Mouse (Mus musculus) limb, embryonic 12.5 days (tissue): ENCODE measurements around the gene Cabp4. TPM values are rescaled to one million over a fixed set of nuclear protein-coding genes. Genes with fewer than 3 reads are reported as not detected.
"Not testable (repeated sequence)": the region's sequence is repeated elsewhere in the genome, so short reads cannot be mapped to it uniquely, and the experiment has no call there.

Experiments used
- ATAC-seq: fragments of 200-750 bp; cut with Nextera tagmentation; 2 replicates; pipeline ENCODE4 v1.8.0; 2017; ENCODE audit warnings: low read depth, moderate TSS enrichment; ENCODE audit not compliant: insufficient number of reproducible peaks, insufficient read depth, low FRiP score, low TSS enrichment
- H3K27ac ChIP-seq: fragments of 300-500 bp; sonication (generic); 2 replicates; pipeline ENCODE4 v1.5.1; 2016; ENCODE audit warnings: mild to moderate bottlenecking, moderate library complexity
- H3K27me3 ChIP-seq: fragments of 300-500 bp; sonication (generic); 2 replicates; pipeline ENCODE4 v1.6.1; 2016; ENCODE audit warnings: mild to moderate bottlenecking, moderate library complexity
- H3K36me3 ChIP-seq: fragments of 300-500 bp; sonication (generic); 2 replicates; pipeline ENCODE4 v1.6.1; 2016; ENCODE audit warnings: mild to moderate bottlenecking, moderate library complexity
- H3K4me1 ChIP-seq: fragments of 300-500 bp; sonication (generic); replicated peaks from 2 replicates; pipeline ENCODE4 v1.6.1; 2016
- H3K4me2 ChIP-seq: fragments of 300-500 bp; sonication (generic); 2 replicates; pipeline ENCODE4 v1.6.1; 2016; ENCODE audit warnings: mild to moderate bottlenecking, moderate library complexity
- H3K4me3 ChIP-seq: fragments of 300-500 bp; sonication (generic); replicated peaks from 2 replicates; pipeline ENCODE4 v1.5.1; 2016; ENCODE audit warnings: mild to moderate bottlenecking
- H3K9ac ChIP-seq: fragments of 300-500 bp; sonication (generic); replicated peaks from 2 replicates; pipeline ENCODE4 v1.6.1; 2016; ENCODE audit warnings: mild to moderate bottlenecking, moderate library complexity
- H3K9me3 ChIP-seq: fragments of 300-500 bp; sonication (generic); 2 replicates; pipeline ENCODE4 v1.6.1; 2016; ENCODE audit warnings: mild to moderate bottlenecking, moderate library complexity
- WGBS: fragments of 180-500 bp; shearing (Covaris S2); methylation state at CpG from one replicate; pipeline ENCODE4 v1.1.7; 2016; 5-methylcytosine and 5-hydroxymethylcytosine counted together
- polyA plus RNA-seq: library from polyadenylated mRNA; unstranded; fragments of >200 nt; fragmentation: Nextera tagmentation; extraction: Ambion mirVana; gene quantifications from 2 replicates; pipeline ENCODE4 v1.2.1, GENCODE M21; 2016

Gene Cabp4
- polyA plus RNA-seq, 1 experiment from 2014 or later: 0.14 TPM

DNA sequence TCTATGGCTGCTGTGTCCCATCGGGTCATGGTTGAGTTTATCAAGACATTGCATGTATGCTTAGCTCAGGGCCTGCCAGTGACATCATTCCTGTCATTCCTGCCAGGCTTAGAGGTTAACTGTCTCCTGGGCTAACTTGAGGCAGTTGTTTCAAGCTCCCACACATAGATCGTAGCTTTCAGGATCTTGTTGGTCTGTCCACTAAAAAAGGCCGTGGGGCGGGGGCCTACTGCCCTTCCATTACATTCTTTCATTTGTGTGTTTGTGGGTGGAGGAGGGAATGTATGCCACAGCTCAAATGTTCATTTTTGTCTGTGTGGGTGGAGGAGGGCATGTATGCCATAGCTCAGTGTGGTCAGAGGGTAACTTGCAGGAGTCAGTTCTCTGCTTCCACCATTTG is 13.7 kb downstream of the Cabp4 start:
- WGBS: 92% methylated on average over 4 of the region's 4 CpGs
- no peak overlapping the region for H3K9ac ChIP-seq
- peaks cover 61% of the 10 kb centered on the region for H3K36me3 ChIP-seq

DNA sequence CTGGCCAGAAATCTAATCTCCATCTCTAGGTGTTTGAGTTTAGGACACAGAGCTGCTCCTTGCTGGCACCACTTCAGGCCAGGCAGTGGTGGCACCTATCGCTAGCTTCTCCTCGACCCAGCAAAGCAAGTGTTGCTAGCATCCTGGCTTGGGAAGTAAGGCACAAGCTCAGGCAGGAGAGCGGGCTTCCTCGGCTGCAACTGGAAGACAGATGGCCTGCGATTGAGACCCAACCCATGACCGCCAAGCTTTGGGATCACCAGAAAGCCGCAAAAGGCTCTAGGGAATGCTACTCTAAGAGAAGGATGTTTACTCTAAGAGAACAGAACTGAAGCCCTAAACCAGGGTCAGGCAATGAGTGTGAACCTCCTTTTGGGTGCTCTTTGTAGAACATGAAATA is 14.4 kb downstream of the Cabp4 start:
- WGBS: 91% methylated on average over 7 of the region's 7 CpGs

More for the DNA sequence above, 13.7 kb downstream of the Cabp4 start:
- Histone ChIP-seq H3K4me3 (no peak overlapping the region), H3K27me3 (no peaks in the 10 kb centered on the region), H3K4me1 (peaks cover 15% of the 10 kb centered on the region), H3K27ac (no peak overlapping the region), H3K4me2 (no peak overlapping the region), H3K9me3 (no peaks in the 10 kb centered on the region)
- no peak for ATAC-seq

DNA sequence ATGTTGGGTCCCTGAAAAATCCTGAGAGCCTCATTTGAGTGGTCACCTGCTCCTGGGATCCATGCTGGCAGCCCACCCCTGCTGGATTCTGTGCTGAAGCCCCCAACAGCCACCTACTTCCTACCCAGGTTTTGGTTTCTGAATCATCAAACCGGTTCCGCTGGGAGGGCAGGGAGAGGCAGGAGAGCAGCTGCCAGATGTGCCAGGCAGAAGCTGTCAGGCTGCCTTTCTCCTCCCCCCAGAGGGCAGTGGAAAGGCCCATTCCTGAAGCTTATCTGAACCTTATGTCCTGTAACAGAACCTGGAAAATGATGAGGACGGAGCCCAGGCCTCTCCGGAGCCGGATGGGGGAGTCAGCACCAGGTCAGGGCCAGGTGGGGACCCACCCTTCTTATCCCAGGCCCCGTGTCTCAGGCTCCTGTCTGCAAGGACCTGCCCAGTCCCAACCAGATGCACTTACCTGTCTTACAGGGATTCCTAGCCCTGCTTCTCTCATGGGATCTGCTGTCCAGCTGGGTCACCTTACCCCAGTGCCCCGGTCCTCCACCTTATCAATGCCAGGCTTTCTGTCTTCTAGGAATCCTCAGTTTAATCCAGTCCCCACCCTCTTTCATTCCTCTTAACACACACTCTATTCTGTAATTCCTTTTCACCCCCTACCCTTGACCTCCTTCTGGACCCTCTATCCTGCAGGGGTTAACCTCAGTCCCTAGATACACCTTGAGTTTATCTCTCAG is 16.9 kb downstream of the Cabp4 start:
- Histone ChIP-seq H3K4me2 (peak overlapping the region; percentile 78), H3K4me1 (peaks cover 24% of the 10 kb centered on the region), H3K27ac (no peak overlapping the region), H3K36me3 (peaks cover 47% of the 10 kb centered on the region), H3K9me3 (no peaks in the 10 kb centered on the region), H3K4me3 (peak overlapping the region; percentile 75), H3K9ac (peak overlapping the region; percentile 83), H3K27me3 (no peaks in the 10 kb centered on the region)
- WGBS: 60% methylated on average over 7 of the region's 7 CpGs
- ATAC-seq: no peak

More for the DNA sequence above, 14.4 kb downstream of the Cabp4 start:
- Histone ChIP-seq H3K4me1 (peaks cover 20% of the 10 kb centered on the region), H3K4me2 (no peak overlapping the region), H3K36me3 (peaks cover 61% of the 10 kb centered on the region), H3K27ac (no peak overlapping the region), H3K4me3 (no peak overlapping the region), H3K9me3 (no peaks in the 10 kb centered on the region), H3K9ac (no peak overlapping the region), H3K27me3 (no peaks in the 10 kb centered on the region)
- ATAC-seq: no peak

DNA sequence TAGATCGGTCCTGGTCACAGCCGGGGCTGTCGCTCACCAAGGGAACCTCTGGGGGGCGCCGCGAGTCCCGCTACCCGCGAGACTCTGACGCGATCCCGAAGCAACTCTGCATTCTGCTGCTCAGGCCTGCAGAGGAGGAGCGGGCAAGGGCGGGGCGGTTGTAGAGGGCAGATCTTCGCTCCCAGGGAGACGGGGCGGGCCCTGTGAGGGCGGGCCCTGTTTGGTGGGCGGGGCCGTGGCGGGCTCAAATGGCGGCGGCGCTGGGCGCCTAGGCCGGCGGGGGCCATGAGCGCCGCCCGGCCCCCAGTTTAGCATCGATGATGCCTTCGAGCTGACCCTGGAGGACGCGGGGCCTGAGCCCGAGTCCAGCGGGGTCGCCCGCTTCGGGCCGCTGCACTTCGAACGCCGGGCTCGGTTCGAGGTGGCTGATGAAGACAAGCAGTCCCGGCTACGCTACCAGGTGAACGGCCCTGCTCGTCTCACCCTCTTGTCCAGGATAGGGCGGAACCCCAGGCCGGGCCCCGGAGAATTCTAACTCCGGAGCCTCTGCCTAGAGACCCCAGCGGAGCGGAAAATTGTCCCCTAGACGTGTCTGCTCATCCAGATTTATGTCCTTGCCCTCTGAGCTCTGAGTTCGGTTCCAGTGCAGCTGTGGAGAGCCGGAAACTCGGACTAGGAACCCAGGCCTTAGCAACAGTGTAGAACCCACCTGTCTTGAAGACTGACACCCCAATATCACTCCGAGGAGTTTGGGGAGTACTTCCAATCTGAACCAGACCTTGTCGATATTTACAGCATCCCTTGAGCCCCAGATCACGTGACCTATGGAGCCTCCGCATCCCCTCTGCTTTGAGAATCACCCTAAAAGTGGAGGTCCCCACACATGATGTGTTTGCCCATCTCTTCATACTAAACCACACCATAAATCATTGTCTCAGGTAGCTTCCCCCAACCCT is 17.8 kb downstream of the Cabp4 start, which contains the start of gene Aip:
Gene Aip (minus strand): TSS at position 118 of the 956 bp plus-strand sequence.
- Histone ChIP-seq H3K4me1 (peaks cover 24% of the 10 kb centered on the region), H3K4me2 (peak within 1 kb of the TSS; percentile 78)
- under 1% methylated on average over 64 of the region's 64 CpGs for WGBS

DNA sequence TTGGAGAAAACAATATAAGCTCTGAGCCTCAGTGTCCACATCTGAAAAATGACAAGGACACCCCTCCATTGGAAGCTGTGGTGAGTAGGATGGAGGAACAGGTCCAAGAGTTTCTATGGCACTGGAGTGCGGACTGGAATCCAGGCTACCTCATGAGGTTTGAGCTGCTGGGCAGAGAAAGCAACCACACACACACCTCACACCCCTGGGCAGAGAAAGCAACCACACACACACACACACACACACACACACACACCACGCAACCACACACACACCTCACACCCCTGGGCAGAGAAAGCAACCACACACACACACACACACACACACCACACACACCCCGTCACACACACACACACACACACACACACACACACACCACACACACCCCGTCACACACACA is 18.6 kb downstream of the Cabp4 start:
- WGBS: 4% methylated on average over 2 of the region's 4 CpGs
- Histone ChIP-seq H3K27ac (peak overlapping the region; percentile 64; the same call in 1 of the 2 replicates), H3K4me1 (peaks cover 32% of the 10 kb centered on the region), H3K9ac (peak overlapping the region; percentile 83), H3K4me3 (peak overlapping the region; percentile 75), H3K36me3 (peaks cover 30% of the 10 kb centered on the region), H3K4me2 (peak overlapping the region; percentile 78)
- not testable (repeated sequence) for H3K9me3 ChIP-seq, H3K27me3 ChIP-seq, ATAC-seq

More for the DNA sequence above, 17.8 kb downstream of the Cabp4 start, which contains the start of gene Aip:
- peaks cover 38% of the 10 kb centered on the region for H3K36me3 ChIP-seq
- H3K27ac ChIP-seq: peak within 1 kb of the TSS; percentile 67
- no peaks in the 10 kb centered on the region for H3K27me3 ChIP-seq
- peak within 1 kb of the TSS; percentile 83 for H3K9ac ChIP-seq
- ATAC-seq: peak; percentile 96
- H3K4me3 ChIP-seq: peak within 1 kb of the TSS; percentile 75
- no peaks in the 10 kb centered on the region for H3K9me3 ChIP-seq

DNA sequence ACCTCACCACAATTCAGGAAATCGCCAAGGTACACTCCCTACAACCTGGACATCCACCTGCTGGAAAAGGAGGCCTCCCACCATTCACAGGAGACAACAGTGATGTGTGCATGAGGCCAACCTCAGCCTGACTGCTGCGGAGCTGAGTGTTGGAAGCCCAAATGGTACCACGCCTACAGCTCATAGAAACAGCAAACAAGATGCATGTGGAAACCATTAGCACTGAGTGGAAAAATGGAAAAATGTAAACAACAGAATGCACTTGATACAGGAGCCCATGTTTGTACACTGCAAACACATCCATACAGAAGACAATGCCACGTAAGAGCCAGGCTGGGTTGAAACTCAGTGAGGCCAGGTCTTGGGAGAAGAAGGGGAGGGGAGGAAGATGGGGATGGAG is 19.4 kb downstream of the Cabp4 start:
- H3K27me3 ChIP-seq: no peaks in the 10 kb centered on the region
- H3K4me3 ChIP-seq: no peak overlapping the region
- H3K4me2 ChIP-seq: no peak overlapping the region
- H3K27ac ChIP-seq: no peak overlapping the region
- H3K36me3 ChIP-seq: peaks cover 22% of the 10 kb centered on the region
- no peak overlapping the region for H3K9ac ChIP-seq
- peaks cover 33% of the 10 kb centered on the region for H3K4me1 ChIP-seq
- no peak for ATAC-seq
- 71% methylated on average over 4 of the region's 4 CpGs for WGBS
- H3K9me3 ChIP-seq: no peaks in the 10 kb centered on the region

DNA sequence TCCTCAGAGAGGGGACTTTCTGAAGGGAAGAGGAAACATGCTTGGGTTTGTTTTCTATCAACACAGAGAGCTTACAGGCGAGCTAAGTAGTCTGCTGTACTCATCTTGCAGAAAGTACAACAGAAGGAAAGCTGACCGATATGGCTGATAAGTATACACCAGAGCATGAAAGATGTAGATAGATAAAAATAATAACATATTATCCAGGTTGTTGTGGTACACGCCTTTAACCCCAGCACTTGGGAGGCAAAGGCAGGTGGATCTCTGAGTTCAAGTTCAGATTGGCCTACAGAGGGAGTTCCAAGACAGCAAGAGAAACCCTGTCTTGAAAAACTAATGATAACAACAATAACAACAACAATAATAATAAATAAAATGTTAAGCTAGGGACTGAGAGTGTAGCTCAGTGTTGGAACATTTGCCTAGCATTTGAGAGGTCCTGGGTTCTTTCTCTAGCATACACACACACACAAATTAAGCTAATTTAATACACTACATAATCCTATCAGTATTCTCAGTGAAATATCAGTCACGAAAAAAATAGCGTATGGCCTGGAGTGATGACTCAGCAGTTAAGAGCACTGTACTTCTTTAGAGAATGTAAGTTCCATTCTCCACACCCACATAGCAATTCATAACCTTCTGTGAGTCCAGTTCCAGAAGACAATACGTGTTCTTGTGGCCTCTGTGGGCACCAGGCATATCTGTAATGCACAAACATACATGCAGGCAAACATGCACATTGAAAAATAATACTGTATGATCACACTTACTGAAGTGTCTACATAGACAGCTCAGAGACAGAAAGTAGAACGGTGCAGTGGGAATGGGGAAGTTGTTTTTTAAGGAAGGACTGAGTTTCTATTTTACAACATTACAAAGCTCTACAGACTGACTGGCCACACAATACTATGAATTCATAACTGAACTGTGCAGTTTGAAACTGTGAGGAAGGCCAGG is 21.1 kb downstream of the Cabp4 start:
- no peak for ATAC-seq
- no peak overlapping the region for H3K27ac ChIP-seq
- H3K27me3 ChIP-seq: no peaks in the 10 kb centered on the region
- H3K4me1 ChIP-seq: peaks cover 33% of the 10 kb centered on the region
- H3K9ac ChIP-seq: no peak overlapping the region
- no peak overlapping the region for H3K4me3 ChIP-seq
- H3K4me2 ChIP-seq: no peak overlapping the region
- no peaks in the 10 kb centered on the region for H3K9me3 ChIP-seq
- WGBS: 88% methylated on average over 7 of the region's 7 CpGs
- H3K36me3 ChIP-seq: peaks cover 17% of the 10 kb centered on the region

DNA sequence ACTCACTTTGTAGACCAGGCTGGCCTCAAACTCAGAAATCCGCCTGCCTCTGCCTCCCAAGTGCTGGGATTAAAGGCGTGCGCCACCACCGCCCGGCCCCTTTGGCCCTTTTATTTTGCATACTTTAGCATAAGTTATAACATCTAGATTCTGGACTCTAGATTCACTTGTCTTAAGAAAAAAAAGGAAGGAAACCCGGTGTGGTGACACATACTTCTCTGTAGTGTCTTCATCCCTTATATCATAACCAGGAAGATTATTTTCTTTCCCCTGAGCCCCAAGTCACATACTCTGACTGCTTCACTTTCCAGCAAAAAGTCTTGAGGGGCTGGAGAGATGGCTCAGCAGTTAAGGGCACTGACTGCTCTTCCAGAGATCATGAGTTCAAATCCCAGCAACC is 21.9 kb downstream of the Cabp4 start:
- 56% methylated on average over 6 of the region's 6 CpGs for WGBS
- H3K9me3 ChIP-seq, ATAC-seq, H3K27me3 ChIP-seq, H3K4me3 ChIP-seq, H3K9ac ChIP-seq, H3K27ac ChIP-seq: not testable (repeated sequence)
- H3K4me2 ChIP-seq: peak overlapping the region; percentile 0; the same call in 1 of the 2 replicates
- H3K36me3 ChIP-seq: peaks cover 20% of the 10 kb centered on the region
- H3K4me1 ChIP-seq: peaks cover 26% of the 10 kb centered on the region

DNA sequence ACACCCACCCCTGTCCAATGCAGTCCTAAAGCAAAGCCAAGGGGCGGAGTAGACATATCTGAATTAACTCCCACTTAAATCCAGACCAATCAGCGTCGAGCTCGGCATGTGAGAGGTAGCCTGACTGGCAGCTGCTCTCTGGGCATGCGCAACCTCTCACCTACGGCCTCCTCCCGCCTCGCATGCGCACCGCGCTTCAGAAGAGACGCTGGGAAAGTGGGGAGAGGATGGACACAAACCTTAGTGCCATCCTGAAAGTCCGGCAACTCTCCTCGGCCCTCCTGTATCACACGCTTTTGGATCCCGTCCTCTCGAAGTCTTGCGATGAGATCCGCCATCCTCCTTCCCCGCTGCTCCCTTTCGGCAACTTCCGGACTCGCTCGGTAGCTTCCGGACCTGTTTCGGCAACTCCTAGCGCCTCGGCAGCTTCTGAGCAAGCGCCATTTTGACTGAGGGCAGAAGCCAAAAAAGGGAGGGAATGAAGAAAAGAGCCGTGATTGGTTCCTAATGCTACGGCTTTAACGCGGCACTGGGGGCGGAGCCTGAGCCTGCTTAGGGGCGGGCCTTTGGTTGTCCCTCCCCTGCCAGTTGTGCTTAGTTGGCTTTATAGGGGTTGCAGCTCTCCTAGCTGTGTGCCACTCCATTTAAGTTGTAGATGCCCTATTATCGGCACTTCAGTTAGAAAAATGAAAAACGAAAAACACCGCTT is 22.6 kb downstream of the Cabp4 start:
- no peaks in the 10 kb centered on the region for H3K27me3 ChIP-seq
- H3K4me2 ChIP-seq: peak overlapping the region; percentile 54
- no peaks in the 10 kb centered on the region for H3K9me3 ChIP-seq
- peaks cover 26% of the 10 kb centered on the region for H3K36me3 ChIP-seq
- H3K27ac ChIP-seq: peak overlapping the region; percentile 82
- peak overlapping the region; percentile 62; the same call in 1 of the 2 replicates for H3K9ac ChIP-seq
- WGBS: 3% methylated on average over 38 of the region's 38 CpGs
- peak; percentile 63 for ATAC-seq
- H3K4me1 ChIP-seq: peaks cover 20% of the 10 kb centered on the region
- peak overlapping the region; percentile 47 for H3K4me3 ChIP-seq

DNA sequence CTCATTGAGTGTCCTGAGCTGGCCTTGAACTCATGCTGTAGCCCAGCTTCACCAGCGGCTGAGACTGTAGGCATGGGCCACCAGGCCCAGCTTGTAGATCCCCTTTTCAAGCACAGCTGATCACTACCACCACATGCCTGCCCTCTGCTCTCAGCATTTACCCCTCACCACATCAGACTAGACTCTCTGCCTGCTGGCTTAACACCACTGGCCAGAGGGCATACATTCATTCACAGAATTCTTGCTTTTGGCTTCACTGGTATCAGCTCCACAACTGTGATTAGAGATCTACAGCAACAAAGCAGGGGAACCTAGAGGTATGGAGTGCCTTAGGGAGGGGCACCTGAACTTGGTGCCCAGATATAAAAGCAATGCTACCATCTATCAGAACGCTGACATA is 23.3 kb downstream of the Cabp4 start:
- Histone ChIP-seq H3K4me2 (peak overlapping the region; percentile 54), H3K4me1 (peaks cover 20% of the 10 kb centered on the region), H3K27me3 (no peaks in the 10 kb centered on the region), H3K27ac (no peak overlapping the region), H3K9me3 (no peaks in the 10 kb centered on the region), H3K4me3 (peak overlapping the region; percentile 47), H3K9ac (peak overlapping the region; percentile 62; the same call in 1 of the 2 replicates), H3K36me3 (peaks cover 34% of the 10 kb centered on the region)
- no peak for ATAC-seq
- WGBS: 98% methylated on average over 2 of the region's 2 CpGs
